Mouse (Mus musculus): ENCODE data around the gene Myo6.

- TF ChIP-seq CTCF (IDR thresholded peaks at IDR 0.05; ENCODE audit: borderline replicate concordance, insufficient read depth, low read length) (no peak), POLR2A (IDR thresholded peaks at IDR 0.05; ENCODE audit: low read depth, low read length) (no peak)
These were observed 15.2 kb upstream of the Myo6 start for GRCm38 (mm10) chr9:80149594-80149993.

Measured in embryonic fibroblast, embryonic 13.5 days (primary cell).